Mouse (Mus musculus) C2C12 (cell line): ENCODE measurements around the gene Aifm3.

Experiments
- CTCF ChIP-seq: IDR thresholded peaks from one replicate; pipeline ENCODE4 v1.5.1; 2011; ENCODE audit not compliant: control insufficient read depth, insufficient read depth, insufficient read length
- FOSL1 ChIP-seq: IDR thresholded peaks from one replicate; pipeline ENCODE4 v1.8.0; 2011; ENCODE audit warnings: mild to moderate bottlenecking, low read length; ENCODE audit not compliant: poor library complexity, insufficient read depth, severe bottlenecking
- USF1 ChIP-seq: IDR thresholded peaks from one replicate; pipeline ENCODE4 v1.6.1; 2011; ENCODE audit warnings: low read depth, mild to moderate bottlenecking, control low read depth, moderate library complexity

DNA sequence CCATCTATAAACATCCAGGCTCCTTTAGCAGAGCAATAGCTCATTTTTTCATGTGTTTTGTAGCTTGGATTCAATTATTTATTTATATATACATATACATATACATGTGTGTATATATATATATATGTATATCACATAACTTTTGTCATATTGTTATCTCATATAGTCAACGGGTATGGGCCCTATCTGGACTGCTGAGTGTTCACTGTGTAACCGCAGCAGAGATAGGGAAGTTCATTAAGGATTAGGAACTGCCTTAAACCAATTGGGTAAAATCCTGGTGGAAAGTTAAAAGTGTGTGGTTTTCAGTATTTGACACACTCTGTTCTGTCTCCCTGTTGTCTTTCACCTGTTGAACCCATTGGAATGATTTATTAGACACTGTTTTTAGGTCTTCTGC is 7.9 kb upstream of the Aifm3 start:
- no peak for TF ChIP-seq CTCF
- TF ChIP-seq FOSL1, result no peak
- no peak for TF ChIP-seq USF1
